Mouse (Mus musculus) cerebellum, postnatal 10 days (tissue): ENCODE measurements around the gene Pik3r6.

ENCODE experiments used
- DNase-seq, 2 experiments: peaks; one replicate each; pipeline ENCODE4 v3.0.0; 2021; ENCODE audit warnings: mixed read lengths in 2 of 2

The Pik3r6 gene

GRCm38 (mm10) chr11:68586721-68587120 lies 83.9 kb downstream of the Pik3r6 start, which contains the start of gene Ccdc42:
Gene Ccdc42 (plus strand): TSS chr11:68587021.
- no peak for DNase-seq

- DNase-seq = peak; percentile 90 to 92
Observed at GRCm38 (mm10) chr11:68589055-68589809, 86.4 kb downstream of the Pik3r6 start.

- DNase-seq = no peak
Observed at GRCm38 (mm10) chr11:68591708-68592107, 88.9 kb downstream of the Pik3r6 start.

GRCm38 (mm10) chr11:68593247-68593646 lies 90.4 kb downstream of the Pik3r6 start:
- no peak for DNase-seq

- DNase-seq = no peak
Observed at GRCm38 (mm10) chr11:68597912-68598311, 95.1 kb downstream of the Pik3r6 start.

GRCm38 (mm10) chr11:68600551-68601021 lies 97.8 kb downstream of the Pik3r6 start:
- DNase-seq = peak in 1 of 2 experiments; percentile 24

GRCm38 (mm10) chr11:68601486-68601991 lies 98.7 kb downstream of the Pik3r6 start:
- peak; percentile 45 to 52 for DNase-seq
